Mouse (Mus musculus) lung, postnatal 0 days (tissue): ENCODE measurements around the gene Elavl2.

Experiments
- CTCF ChIP-seq: IDR thresholded peaks from 2 replicates; pipeline ENCODE4 v1.5.1; 2016; ENCODE audit warnings: antibody characterized with exemption, mild to moderate bottlenecking
- EP300 ChIP-seq: IDR thresholded peaks from 2 replicates; pipeline ENCODE4 v1.6.1; 2016; ENCODE audit warnings: antibody characterized with exemption, mild to moderate bottlenecking, control low read depth

DNA sequence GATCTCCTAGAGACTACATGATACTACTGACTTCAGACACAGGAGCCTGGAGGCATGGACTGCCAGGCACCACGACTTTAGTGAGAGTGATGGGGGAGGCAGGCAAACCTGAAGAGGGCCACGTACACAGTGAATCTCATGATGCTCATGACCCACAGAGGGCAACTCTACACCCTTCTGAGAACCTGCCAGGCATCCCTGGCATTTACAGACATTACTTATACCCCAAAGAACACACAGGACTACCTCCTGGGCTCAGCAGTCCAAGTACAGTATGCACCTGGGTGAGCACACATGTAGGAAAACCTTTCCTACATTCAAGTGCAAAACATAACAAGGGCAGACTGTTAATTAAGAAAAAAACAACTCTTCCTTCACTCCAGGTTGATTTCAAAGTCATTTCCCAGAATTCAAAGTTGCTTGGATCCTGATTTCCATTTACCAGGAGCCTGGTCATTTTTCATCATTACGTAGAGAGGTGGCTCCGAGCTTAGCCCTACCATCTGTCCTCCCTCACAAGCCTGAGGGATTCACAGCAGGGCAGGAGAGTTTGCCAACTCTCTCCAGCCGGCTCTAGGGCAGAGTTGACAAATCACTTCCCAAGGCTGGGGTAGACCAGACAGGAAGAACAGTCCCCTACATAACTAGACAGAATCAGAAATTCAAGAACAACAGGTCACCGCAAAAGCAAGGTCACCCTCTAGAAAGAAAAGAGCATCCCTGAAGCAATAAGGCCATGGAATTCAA, 161.7 kb downstream of the Elavl2 start:
- TF ChIP-seq CTCF: no peak
- no peak for TF ChIP-seq EP300
